Mouse (Mus musculus) liver, adult 2 months (tissue): ENCODE data around the gene Gm7347. TPM values are rescaled to one million over a fixed set of nuclear protein-coding genes. Genes with fewer than 3 reads are reported as not detected.
"Not testable (repeated sequence)": the region's sequence is repeated elsewhere in the genome, so short reads cannot be mapped to it uniquely, and the experiment has no call there.

Experiments
- DNase-seq: peaks from one replicate; pipeline ENCODE4 v3.0.0-alpha.2; 2011; ENCODE audit warnings: low read depth, low spot score; ENCODE audit errors: extremely low read depth
- H3K27ac ChIP-seq: fragments of 200-500 bp; replicated peaks from 2 replicates; pipeline ENCODE4 v1.5.1; 2012; ENCODE audit warnings: low read depth, mild to moderate bottlenecking, control low read depth, inconsistent platforms, low read length; ENCODE audit not compliant: insufficient read depth
- H3K27me3 ChIP-seq: fragments of 200-500 bp; 2 replicates; pipeline ENCODE4 v1.6.1; 2012; ENCODE audit warnings: mild to moderate bottlenecking, moderate library complexity, low read length, inconsistent platforms; ENCODE audit not compliant: control insufficient read depth, insufficient read depth
- H3K36me3 ChIP-seq: fragments of 200-500 bp; 2 replicates; pipeline ENCODE4 v1.6.1; 2012; ENCODE audit warnings: low read length, inconsistent platforms; ENCODE audit not compliant: control insufficient read depth, insufficient read depth
- H3K4me1 ChIP-seq: fragments of 200-500 bp; 2 replicates; pipeline ENCODE4 v1.6.1; 2011; ENCODE audit warnings: low read length; ENCODE audit not compliant: control insufficient read depth, insufficient read depth
- H3K4me3 ChIP-seq: fragments of 200-500 bp; 2 replicates; pipeline ENCODE4 v1.5.1; 2011; ENCODE audit warnings: low read depth, mild to moderate bottlenecking, control low read depth, low read length, moderate library complexity; ENCODE audit not compliant: insufficient read depth
- H3K79me2 ChIP-seq: fragments of 200-500 bp; 2 replicates; pipeline ENCODE4 v1.6.1; 2012; ENCODE audit warnings: inconsistent platforms, mild to moderate bottlenecking, low read length, moderate library complexity; ENCODE audit not compliant: control insufficient read depth, insufficient read depth
- H3K9ac ChIP-seq: fragments of 200-500 bp; 2 replicates; pipeline ENCODE4 v1.6.1; 2012; ENCODE audit warnings: low read depth, mild to moderate bottlenecking, control low read depth, inconsistent platforms, low read length
- WGBS: fragments of 180-500 bp; shearing (Covaris S2); methylation state at CpG from one replicate; pipeline ENCODE4 v1.1.7; 2018; 5-methylcytosine and 5-hydroxymethylcytosine counted together
- polyA plus RNA-seq: library from polyadenylated mRNA; depleted of rRNA; stranded (reverse); fragments of >200 nt; gene quantifications from 2 replicates; pipeline ENCODE4 v1.2.3, GENCODE M21; 2012; rRNA removed
- total RNA-seq: library from RNA; depleted of rRNA; stranded (reverse); fragments of >200 nt; gene quantifications from 2 replicates; pipeline ENCODE4 v1.2.3, GENCODE M21; 2014; rRNA removed

Gm7347 gene
- total and polyA plus RNA-seq, 2 experiments: not detected

- WGBS: 94% methylated on average over 1 of the region's 2 CpGs
- not testable (repeated sequence) for H3K79me2 ChIP-seq
These were observed 53.7 kb downstream of the Gm7347 start, which contains the start of gene Gm1979 for GRCm38 (mm10) chr5:26004698-26005097. TSS of gene Gm1979 (minus strand) at chr5:26004798.

More at GRCm38 (mm10) chr5:26004698-26005097, 53.7 kb downstream of the Gm7347 start, which contains the start of gene Gm1979:
- H3K27me3 ChIP-seq, H3K4me1 ChIP-seq, H3K4me3 ChIP-seq, H3K36me3 ChIP-seq, H3K27ac ChIP-seq, H3K9ac ChIP-seq, DNase-seq: not testable (repeated sequence)

Other genes with a start within 250 kb of the Gm7347 start
- gene Gm21663, start 116.2 kb downstream of the Gm7347 start, total RNA-seq: not detected in 2 replicates
- not detected in 2 replicates for gene Gm21663, start 116.2 kb downstream of the Gm7347 start, polyA plus RNA-seq
- gene Gm21671, start 104.2 kb downstream of the Gm7347 start, total RNA-seq: not detected in 2 replicates
- not detected in 2 replicates for gene Gm21671, start 104.2 kb downstream of the Gm7347 start, polyA plus RNA-seq
- gene Gm21680, start 85.9 kb downstream of the Gm7347 start, total RNA-seq: not detected in 2 replicates
- gene Gm21680, start 85.9 kb downstream of the Gm7347 start, polyA plus RNA-seq: not detected in 2 replicates
- not detected in 2 replicates for gene Gm21698, start 69.9 kb downstream of the Gm7347 start, total RNA-seq
- not detected in 2 replicates for gene Gm21698, start 69.9 kb downstream of the Gm7347 start, polyA plus RNA-seq
- gene Gm1979, start 53.8 kb downstream of the Gm7347 start, total RNA-seq: not detected in 2 replicates
- gene Gm1979, start 53.8 kb downstream of the Gm7347 start, polyA plus RNA-seq: not detected in 2 replicates
- gene Gm5862, start 35.7 kb downstream of the Gm7347 start, total RNA-seq: not detected in 2 replicates
- gene Gm5862, start 35.7 kb downstream of the Gm7347 start, polyA plus RNA-seq: not detected in 2 replicates
- not detected in 2 replicates for gene Speer4a, start 19.0 kb downstream of the Gm7347 start, total RNA-seq
- not detected in 2 replicates for gene Speer4a, start 19.0 kb downstream of the Gm7347 start, polyA plus RNA-seq
- not detected in 2 replicates for gene Gm10471, start 30.7 kb upstream of the Gm7347 start, total RNA-seq
- not detected in 2 replicates for gene Gm10471, start 30.7 kb upstream of the Gm7347 start, polyA plus RNA-seq
- gene 5031410I06Rik, start 46.8 kb upstream of the Gm7347 start, total RNA-seq: not detected in 2 replicates
- gene 5031410I06Rik, start 46.8 kb upstream of the Gm7347 start, polyA plus RNA-seq: not detected in 2 replicates
- not detected in 2 replicates for gene Gm10220, start 62.8 kb upstream of the Gm7347 start, total RNA-seq
- gene Gm10220, start 62.8 kb upstream of the Gm7347 start, polyA plus RNA-seq: not detected in 2 replicates
- not detected in 2 replicates for gene Gm7361, start 199.1 kb upstream of the Gm7347 start, total RNA-seq
- not detected in 2 replicates for gene Gm7361, start 199.1 kb upstream of the Gm7347 start, polyA plus RNA-seq